Mouse (Mus musculus): ENCODE data around the gene Arhgef12. TPM values are rescaled to one million over a fixed set of nuclear protein-coding genes. Genes with fewer than 3 reads are reported as not detected.
"Not testable (repeated sequence)": the region's sequence is repeated elsewhere in the genome, so short reads cannot be mapped to it uniquely, and the experiment has no call there.

Arhgef12 gene
- polyA plus RNA-seq, 1 experiment from 2014 or later = 19.9 TPM

DNA sequence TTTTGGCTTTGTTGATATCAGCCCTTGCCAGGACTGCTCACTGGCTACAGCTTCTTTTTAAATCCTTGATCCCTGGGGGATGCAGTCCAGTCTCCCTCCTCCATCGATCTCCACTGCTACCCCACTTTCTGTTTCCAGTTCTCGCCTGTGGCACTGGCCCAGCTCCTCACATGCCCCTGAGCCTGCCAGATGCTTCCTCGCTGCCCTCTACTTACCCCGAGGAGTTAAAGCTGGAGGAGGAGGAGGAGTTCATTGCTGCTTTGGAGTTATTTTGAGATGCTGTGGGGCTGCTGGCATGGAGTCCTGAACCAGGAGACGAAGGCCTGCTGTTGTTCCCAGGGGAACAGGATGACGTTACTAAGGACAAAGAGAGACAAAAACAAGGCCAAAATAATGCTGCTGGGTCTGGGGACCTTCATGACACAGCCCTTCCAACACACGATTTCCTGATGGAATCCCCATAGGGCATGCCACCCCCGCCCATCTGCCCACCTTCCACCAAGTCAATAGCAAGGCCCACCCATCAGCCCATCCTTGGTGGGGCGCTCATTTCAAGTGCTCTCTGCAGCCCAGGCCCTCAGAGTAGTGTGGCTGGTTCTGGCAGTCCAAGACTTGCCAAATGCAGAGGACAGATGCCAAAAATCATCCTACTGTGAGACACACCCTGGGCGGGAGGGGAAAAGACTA, 20.2 kb upstream of the Arhgef12 start:
- Histone ChIP-seq H3K36me3 (no peaks in the 10 kb centered on the region), H3K27ac (replicated peaks) (no peak overlapping the region), H3K27me3 (no peaks in the 10 kb centered on the region), H3K4me3 (no peak overlapping the region), H3K4me2 (no peak overlapping the region), H3K9ac (no peak overlapping the region), H3K9me3 (no peaks in the 10 kb centered on the region), H3K4me1 (replicated peaks) (peaks cover 8% of the 10 kb centered on the region)
- WGBS = 75% methylated on average over 10 of the region's 10 CpGs
- ATAC-seq (ENCODE audit: low read depth) = no peak

DNA sequence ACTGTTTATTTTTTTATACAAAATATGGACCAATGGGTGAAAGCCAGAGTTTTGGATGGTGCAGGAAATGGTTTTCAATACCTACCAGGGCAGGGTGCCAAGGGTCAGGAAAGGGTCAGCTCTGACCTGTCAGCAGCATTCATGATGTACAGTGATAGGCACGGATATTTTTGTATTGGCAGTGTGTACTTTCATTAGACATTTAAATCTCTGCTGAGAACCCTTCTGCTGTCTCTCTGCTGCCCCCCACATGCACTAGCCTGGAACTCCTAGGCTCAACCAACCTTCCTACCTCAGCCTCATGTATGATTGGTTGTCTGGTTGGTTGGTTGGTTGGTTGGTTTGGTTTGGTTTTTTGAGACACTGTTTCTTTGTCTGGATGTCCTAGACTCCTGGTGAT, 15.3 kb upstream of the Arhgef12 start:
- WGBS = 55% methylated on average over 1 of the region's 1 CpGs

DNA sequence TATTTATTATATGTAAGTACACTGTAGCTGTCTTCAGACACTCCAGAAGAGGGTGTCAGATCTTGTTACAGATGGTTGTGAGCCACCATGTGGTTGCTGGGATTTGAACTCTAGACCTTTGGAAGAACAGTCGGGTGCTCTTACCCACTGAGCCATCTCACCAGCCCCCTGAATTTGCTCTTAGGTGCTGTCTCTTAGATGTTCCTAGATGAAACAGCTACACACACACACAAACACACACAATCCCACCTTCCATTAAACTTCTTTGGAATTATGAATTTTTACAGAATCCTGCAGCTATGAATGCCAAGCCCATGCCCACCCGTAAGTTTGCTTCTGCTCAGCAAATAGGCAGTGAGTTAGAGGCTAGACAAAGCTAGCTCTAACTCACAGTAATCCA, 14.9 kb upstream of the Arhgef12 start:
- H3K27ac ChIP-seq (replicated peaks); H3K9me3 ChIP-seq; H3K4me3 ChIP-seq; H3K36me3 ChIP-seq; ATAC-seq (ENCODE audit: low read depth); H3K27me3 ChIP-seq; H3K4me1 ChIP-seq (replicated peaks); H3K9ac ChIP-seq; H3K4me2 ChIP-seq: not testable (repeated sequence)
- 89% methylated on average over 2 of the region's 2 CpGs for WGBS

More for the DNA sequence above, 15.3 kb upstream of the Arhgef12 start:
- H3K9ac ChIP-seq = no peak overlapping the region
- no peak overlapping the region for H3K27ac ChIP-seq (replicated peaks)
- H3K36me3 ChIP-seq = no peaks in the 10 kb centered on the region
- no peaks in the 10 kb centered on the region for H3K4me1 ChIP-seq (replicated peaks)
- H3K4me3 ChIP-seq = no peak overlapping the region
- ATAC-seq (ENCODE audit: low read depth) = no peak
- no peaks in the 10 kb centered on the region for H3K9me3 ChIP-seq
- H3K4me2 ChIP-seq = no peak overlapping the region
- H3K27me3 ChIP-seq = no peaks in the 10 kb centered on the region

DNA sequence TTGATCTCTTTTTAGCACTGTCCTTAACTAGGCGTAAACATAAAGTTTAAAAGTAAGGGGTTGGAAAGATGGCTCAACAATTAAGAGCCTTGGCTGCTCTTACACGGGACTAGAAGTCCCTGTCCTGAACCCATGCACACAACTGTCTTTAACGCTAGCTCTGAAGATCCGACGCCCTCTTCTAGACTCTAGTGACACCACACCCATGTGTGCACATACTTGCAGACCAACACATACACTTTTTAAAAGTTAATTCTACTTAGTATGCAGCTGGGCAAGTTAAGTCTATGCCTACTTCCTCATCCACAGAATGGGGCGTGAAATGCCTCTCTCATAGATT, 9.9 kb upstream of the Arhgef12 start:
- Histone ChIP-seq H3K27ac (replicated peaks) (peak overlapping the region; percentile 67; the same call in 1 of the 2 replicates), H3K27me3 (no peaks in the 10 kb centered on the region), H3K4me2 (peak overlapping the region; percentile 79; the same call in 1 of the 2 replicates), H3K4me1 (replicated peaks) (peaks cover 16% of the 10 kb centered on the region), H3K9ac (peak overlapping the region; percentile 93; the same call in 1 of the 2 replicates), H3K9me3 (no peaks in the 10 kb centered on the region), H3K36me3 (peaks cover 2% of the 10 kb centered on the region), H3K4me3 (no peak overlapping the region)
- WGBS = 89% methylated on average over 6 of the region's 6 CpGs
- no peak for ATAC-seq (ENCODE audit: low read depth)

DNA sequence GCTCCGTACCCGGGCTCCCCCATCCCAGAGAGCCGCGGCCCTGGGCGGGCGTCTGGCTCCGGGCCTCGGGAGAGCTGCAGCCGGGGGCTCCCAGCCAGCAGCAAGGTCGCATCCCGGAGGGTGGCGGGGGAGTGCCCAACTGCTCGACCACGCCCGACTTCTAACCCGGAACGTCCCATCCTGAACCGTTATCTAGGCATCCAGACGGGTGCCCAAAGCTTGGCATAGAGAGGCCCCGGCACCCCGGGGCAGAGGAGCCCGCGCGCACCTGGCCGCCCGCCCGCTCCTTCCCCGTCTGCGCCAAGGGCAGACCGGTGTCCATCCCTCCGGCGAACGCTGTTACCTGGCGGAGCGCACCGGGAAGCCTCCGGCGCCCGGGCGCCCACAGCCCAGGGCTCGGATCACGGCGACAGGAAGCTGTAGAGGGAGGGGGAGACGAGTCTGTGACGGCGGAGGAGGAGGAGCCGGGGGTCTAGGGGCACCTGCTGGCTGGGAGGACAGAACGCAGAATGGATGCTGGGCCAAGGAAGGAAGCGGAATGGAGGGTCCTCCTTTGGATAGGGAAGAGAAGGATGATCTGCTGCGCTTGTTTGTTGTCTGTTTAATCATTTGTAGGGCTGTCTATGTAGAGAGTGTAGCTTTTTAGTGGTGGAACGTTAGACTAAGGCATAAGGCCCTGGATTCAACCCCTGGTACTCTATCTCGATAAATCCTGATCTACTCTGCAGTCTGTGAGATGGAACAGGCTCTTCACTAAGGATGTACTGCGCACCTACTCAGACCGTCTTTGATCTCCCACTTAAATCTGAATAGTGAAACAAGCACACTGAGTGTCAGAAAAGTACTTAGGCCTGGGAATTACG, 9.3 kb upstream of the Arhgef12 start, which contains the start of gene Tmem136:
Gene Tmem136 (minus strand): TSS at position 437 of the 863 bp plus-strand sequence.
- H3K4me1 ChIP-seq (replicated peaks) = peaks cover 16% of the 10 kb centered on the region
- peak within 1 kb of the TSS; percentile 85 for H3K4me3 ChIP-seq
- peak within 1 kb of the TSS; percentile 93 for H3K9ac ChIP-seq
- 4% methylated on average over 55 of the region's 55 CpGs for WGBS
- H3K27me3 ChIP-seq = no peaks in the 10 kb centered on the region
- peak within 1 kb of the TSS; percentile 79 for H3K4me2 ChIP-seq
- peak; percentile 97 for ATAC-seq (ENCODE audit: low read depth)
- H3K27ac ChIP-seq (replicated peaks) = peak within 1 kb of the TSS; percentile 67
- H3K36me3 ChIP-seq = peaks cover 8% of the 10 kb centered on the region
- H3K9me3 ChIP-seq = no peaks in the 10 kb centered on the region

DNA sequence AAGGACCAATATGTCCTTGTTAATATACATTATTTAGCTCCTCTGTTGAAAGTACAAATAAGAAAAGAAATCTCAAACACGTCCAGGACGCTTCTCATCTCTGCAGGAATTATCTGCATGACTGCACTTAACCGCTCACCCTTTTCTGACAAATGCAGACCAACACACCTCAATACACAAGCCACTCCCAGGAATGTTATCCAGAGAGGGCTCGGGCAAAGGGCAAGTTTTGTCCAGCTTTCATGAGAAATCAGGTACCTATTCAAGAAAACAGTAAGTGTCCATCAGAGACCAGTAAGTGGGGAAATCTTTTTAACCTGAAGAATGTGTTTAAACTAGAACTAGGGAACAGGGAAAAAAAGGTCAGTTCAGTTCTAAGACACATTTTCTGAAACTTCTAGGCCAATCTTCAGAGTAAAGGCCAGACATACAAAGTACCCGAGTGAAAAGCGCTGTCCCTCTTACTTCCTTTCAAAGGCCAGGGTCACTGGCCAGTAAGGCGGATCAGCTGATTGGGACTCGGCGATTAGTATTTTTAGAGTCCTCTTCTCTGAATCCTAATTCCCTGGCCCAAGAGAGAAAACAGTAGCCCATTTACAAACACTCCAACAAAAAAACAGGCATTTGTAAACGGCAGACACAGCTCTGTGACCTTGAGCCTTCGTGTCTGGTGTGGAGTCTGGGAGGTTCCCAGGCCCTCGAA, 8.5 kb upstream of the Arhgef12 start:
- ATAC-seq (ENCODE audit: low read depth) = no peak
- 18% methylated on average over 12 of the region's 12 CpGs for WGBS
- H3K36me3 ChIP-seq = peaks cover 16% of the 10 kb centered on the region
- peaks cover 16% of the 10 kb centered on the region for H3K4me1 ChIP-seq (replicated peaks)
- peak overlapping the region; percentile 67; the same call in 1 of the 2 replicates for H3K27ac ChIP-seq (replicated peaks)
- H3K4me2 ChIP-seq = peak overlapping the region; percentile 79
- no peaks in the 10 kb centered on the region for H3K27me3 ChIP-seq
- H3K4me3 ChIP-seq = peak overlapping the region; percentile 85
- no peaks in the 10 kb centered on the region for H3K9me3 ChIP-seq
- peak overlapping the region; percentile 93 for H3K9ac ChIP-seq

DNA sequence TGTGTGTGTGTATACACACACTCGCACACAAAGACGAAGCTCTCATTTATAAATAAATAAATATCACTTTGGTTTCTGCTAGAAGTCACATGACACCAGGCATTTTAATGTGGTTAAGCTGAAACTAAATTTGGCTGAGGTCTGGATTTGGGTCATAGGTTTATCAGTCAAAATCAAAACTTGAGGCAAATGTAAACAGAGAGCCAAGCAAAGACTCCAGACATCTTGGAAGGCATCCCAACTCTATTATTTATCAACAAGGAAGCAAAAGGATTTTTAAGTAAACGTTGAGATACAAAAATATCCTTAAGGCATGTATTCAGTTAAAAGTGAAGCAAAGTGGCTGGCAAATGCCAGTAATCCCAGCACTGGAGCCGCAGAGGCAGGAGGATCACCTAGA, 7.8 kb upstream of the Arhgef12 start:
- no peaks in the 10 kb centered on the region for H3K27me3 ChIP-seq
- H3K36me3 ChIP-seq = peaks cover 22% of the 10 kb centered on the region
- ATAC-seq (ENCODE audit: low read depth) = no peak
- H3K4me2 ChIP-seq = peak overlapping the region; percentile 79
- WGBS = 93% methylated on average over 4 of the region's 4 CpGs
- H3K4me1 ChIP-seq (replicated peaks) = peaks cover 16% of the 10 kb centered on the region
- no peak overlapping the region for H3K27ac ChIP-seq (replicated peaks)
- no peak overlapping the region for H3K4me3 ChIP-seq
- no peaks in the 10 kb centered on the region for H3K9me3 ChIP-seq
- H3K9ac ChIP-seq = no peak overlapping the region

GRCm38 (mm10) chr9:43110286-43110980, 3.4 kb upstream of the Arhgef12 start:
- WGBS = 84% methylated on average over 8 of the region's 8 CpGs
- Histone ChIP-seq H3K9ac (no peak overlapping the region), H3K4me1 (replicated peaks) (peaks cover 18% of the 10 kb centered on the region), H3K27ac (replicated peaks) (no peak overlapping the region), H3K4me2 (no peak overlapping the region), H3K9me3 (no peaks in the 10 kb centered on the region), H3K36me3 (peaks cover 22% of the 10 kb centered on the region), H3K27me3 (no peaks in the 10 kb centered on the region), H3K4me3 (no peak overlapping the region)
- no peak for ATAC-seq (ENCODE audit: low read depth)

DNA sequence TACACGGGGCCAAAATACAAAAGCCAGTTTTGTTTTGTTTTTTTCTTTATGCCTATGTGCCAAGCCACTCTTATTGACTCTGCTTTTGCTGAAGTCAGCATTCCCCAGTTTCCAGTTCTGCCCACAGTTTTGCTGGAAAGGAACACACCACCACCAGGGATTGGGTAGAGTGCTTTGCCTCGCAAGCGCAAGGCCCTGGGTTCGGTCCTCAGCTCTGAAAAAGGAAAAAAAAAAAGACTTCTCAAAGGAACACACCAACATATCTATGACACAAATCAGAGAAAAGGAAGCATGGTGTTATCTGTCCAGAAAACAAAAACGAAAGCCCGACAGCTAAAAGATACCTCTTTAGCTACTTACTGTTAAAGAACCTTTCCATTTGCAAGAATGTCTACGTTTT, 2.1 kb upstream of the Arhgef12 start:
- Histone ChIP-seq H3K36me3 (peaks cover 22% of the 10 kb centered on the region), H3K4me1 (replicated peaks) (peaks cover 22% of the 10 kb centered on the region), H3K27ac (replicated peaks) (no peak overlapping the region), H3K9me3 (no peaks in the 10 kb centered on the region), H3K4me3 (no peak overlapping the region), H3K27me3 (no peaks in the 10 kb centered on the region), H3K9ac (no peak overlapping the region), H3K4me2 (no peak overlapping the region)
- 85% methylated on average over 7 of the region's 7 CpGs for WGBS
- no peak for ATAC-seq (ENCODE audit: low read depth)

GRCm38 (mm10) chr9:43108721-43109120, 1.7 kb upstream of the Arhgef12 start:
- ATAC-seq (ENCODE audit: low read depth) = no peak
- Histone ChIP-seq H3K4me3 (no peak overlapping the region), H3K27ac (replicated peaks) (no peak overlapping the region), H3K27me3 (no peaks in the 10 kb centered on the region), H3K4me1 (replicated peaks) (peaks cover 26% of the 10 kb centered on the region), H3K9me3 (no peaks in the 10 kb centered on the region), H3K9ac (no peak overlapping the region), H3K4me2 (no peak overlapping the region), H3K36me3 (peaks cover 22% of the 10 kb centered on the region)
- WGBS = 85% methylated on average over 3 of the region's 3 CpGs

DNA sequence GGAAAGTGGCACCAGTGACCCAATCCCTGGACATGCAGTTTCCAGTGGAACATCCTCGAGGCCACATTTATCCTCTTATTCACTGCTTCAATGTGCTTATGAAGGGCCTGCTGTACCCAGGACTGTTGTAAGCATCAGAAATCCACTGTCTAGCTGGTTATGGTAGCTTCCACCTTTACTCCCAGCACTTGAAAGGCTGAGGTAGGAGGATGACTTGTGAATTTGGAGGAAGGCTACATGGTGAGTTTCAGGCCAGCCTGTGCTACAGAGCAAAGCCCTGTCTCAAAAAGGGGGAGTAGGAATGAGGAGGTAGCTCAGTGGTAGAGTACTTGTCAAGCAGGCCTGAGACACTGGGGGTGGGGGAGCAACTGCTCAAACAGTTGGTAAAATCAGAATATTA, 1.0 kb upstream of the Arhgef12 start:
- Histone ChIP-seq H3K9me3 (no peaks in the 10 kb centered on the region), H3K27ac (replicated peaks) (no peak overlapping the region), H3K4me1 (replicated peaks) (peaks cover 30% of the 10 kb centered on the region), H3K36me3 (peaks cover 22% of the 10 kb centered on the region), H3K4me2 (no peak overlapping the region), H3K27me3 (no peaks in the 10 kb centered on the region), H3K4me3 (no peak overlapping the region), H3K9ac (no peak overlapping the region)
- ATAC-seq (ENCODE audit: low read depth) = no peak
- 79% methylated on average over 1 of the region's 1 CpGs for WGBS
